Mouse (Mus musculus): ENCODE measurements at regions not wholly inside any gene's neighbourhood (a gene's known extent, or its start where the extent isn't known, plus 50 kb on each side); places are given as distances from the start of the nearest gene placed in this dataset.

DNA sequence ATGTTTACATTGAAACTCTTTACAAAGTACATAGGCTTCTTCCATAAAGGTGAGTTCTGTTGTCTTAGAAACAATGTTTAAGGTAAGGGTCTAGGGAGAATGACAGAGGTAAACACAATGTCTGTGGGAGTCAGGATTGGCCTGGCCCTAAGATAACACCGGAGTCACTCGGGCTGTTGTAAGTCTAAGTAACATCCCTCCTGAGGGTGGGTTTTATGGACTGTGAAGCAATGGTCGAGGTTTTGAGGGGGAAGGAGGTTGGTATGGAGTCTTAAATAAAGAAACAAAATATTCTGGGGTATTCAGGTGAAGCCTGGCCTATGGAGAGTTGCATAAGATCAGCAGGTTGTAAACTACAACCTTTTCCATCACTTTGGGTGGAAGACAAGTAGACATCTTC is 101.5 kb downstream of the Qrsl1 start:
- DNase-seq = no peak

GRCm38 (mm10) chr10:43815291-43815690 is 86.3 kb downstream of the Qrsl1 start:
- no peak for DNase-seq

GRCm38 (mm10) chr10:43817522-43818198 is 83.9 kb downstream of the Qrsl1 start:
- no peak for DNase-seq

DNA sequence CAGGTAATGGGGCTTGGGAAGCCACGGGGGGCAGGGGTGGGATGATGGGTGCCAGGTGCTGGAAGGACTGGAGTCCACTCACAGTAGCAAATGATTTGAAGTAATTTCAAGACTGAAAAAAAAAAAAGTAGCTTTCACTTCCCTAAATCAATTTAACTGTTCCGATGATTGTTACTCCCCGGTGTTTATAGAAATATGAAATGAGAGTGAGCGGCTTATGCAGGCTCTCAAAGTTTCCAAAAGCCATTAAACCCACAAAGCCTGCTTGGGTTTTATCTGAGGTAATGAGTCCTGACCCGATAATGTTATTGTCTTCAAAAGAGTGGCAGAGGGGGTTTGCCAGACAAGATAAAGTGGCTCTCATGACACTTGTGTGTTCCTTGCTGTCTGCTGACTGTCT is 82.9 kb downstream of the Qrsl1 start:
- no peak for DNase-seq

DNA sequence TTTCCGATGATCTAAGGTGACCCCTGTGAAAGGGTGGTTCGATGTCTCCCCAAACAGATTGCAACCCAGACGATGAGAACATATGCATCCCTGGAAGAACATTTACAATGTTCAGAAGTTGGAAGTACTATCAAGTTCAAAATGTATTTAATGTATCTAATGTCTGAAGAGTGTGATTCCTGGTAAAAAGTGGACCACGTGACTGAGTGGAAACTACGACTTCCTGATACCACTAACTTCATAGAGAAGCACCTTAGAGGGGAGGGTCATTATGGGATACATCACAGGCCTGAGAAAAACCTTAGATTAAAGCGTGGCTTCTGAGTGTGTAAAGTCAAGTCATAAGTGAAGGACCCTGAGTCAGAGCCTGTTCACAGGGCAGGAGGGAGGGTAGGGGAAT is 82.1 kb downstream of the Qrsl1 start:
- DNase-seq = no peak

DNA sequence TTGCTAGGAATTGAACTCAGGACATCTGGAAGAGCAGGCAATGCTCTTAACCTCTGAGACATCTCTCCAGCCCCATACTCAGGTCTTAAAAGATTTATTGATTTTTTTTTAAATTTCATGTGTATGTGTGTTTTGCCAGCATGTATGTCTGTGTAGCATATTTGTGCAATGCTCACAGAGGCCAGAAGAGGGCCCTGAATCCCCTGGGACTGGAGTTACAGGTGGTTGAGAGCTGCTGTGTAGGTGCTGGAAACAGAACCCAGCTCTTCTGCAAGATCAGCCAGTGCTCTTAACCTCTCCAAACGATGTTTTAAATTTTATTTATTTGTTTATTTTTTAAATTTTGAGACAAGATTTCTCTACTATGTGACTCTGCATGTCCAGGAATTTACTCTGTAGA is 78.9 kb downstream of the Qrsl1 start:
- no peak for DNase-seq

- no peak for DNase-seq
Observed at GRCm38 (mm10) chr10:43824009-43824408, 77.5 kb downstream of the Qrsl1 start.
